Mouse (Mus musculus): ENCODE data around the gene Gm4763. TPM values are rescaled to one million over a fixed set of nuclear protein-coding genes. Genes with fewer than 3 reads are reported as not detected.
"Not testable (repeated sequence)": the region's sequence is repeated elsewhere in the genome, so short reads cannot be mapped to it uniquely, and the experiment has no call there.

The Gm4763 gene
- polyA plus RNA-seq, 1 experiment = 41.6 TPM

DNA sequence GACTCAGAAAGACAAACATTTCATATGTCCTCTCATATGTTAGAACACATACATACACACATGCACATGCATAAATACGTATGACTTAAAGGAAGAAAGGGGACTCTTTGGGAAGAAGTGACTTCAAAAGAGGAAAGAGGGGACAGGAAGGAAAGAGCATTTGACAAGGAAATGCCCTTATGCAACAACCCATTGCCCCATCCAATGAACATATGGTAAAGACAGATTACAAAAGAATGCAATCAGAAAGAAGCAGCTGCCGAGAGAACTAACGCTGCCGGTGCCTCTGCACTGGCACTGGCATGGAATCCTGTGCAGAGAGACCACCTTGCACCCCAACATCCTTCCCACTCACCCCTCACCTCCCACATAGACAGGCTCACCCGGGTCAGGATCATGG is 26.8 kb upstream of the Gm4763 start:
- H3K4me1 ChIP-seq (ENCODE audit: control insufficient read depth, insufficient read depth, low read length) = peaks cover 3% of the 10 kb centered on the region; the same call in 1 of the 2 replicates
- WGBS = 27% methylated on average over 5 of the region's 5 CpGs
- TF ChIP-seq CTCF (IDR thresholded peaks at IDR 0.05; ENCODE audit: control insufficient read depth, insufficient read depth, low read length) (no peak), POLR2A (IDR thresholded peaks at IDR 0.05; ENCODE audit: borderline replicate concordance, control insufficient read depth, low read depth, low read length) (no peak)
- peak overlapping the region; percentile 25; the same call in 1 of the 2 replicates for H3K27ac ChIP-seq (ENCODE audit: control insufficient read depth, insufficient read depth, low read depth, low read length, poor library complexity)
- H3K4me3 ChIP-seq (replicated peaks; ENCODE audit: control insufficient read depth, low read depth, low read length) = peak overlapping the region; percentile 46

GRCm38 (mm10) chr7:24751610-24752009 is 24.9 kb upstream of the Gm4763 start:
- no peak for TF ChIP-seq CTCF (IDR thresholded peaks at IDR 0.05; ENCODE audit: control insufficient read depth, insufficient read depth, low read length)
- no peak for TF ChIP-seq POLR2A (IDR thresholded peaks at IDR 0.05; ENCODE audit: borderline replicate concordance, control insufficient read depth, low read depth, low read length)
- WGBS = 80% methylated on average over 2 of the region's 2 CpGs

GRCm38 (mm10) chr7:24750695-24751094 is 24.0 kb upstream of the Gm4763 start:
- no peak for TF ChIP-seq POLR2A (IDR thresholded peaks at IDR 0.05; ENCODE audit: borderline replicate concordance, control insufficient read depth, low read depth, low read length)
- no peak for TF ChIP-seq CTCF (IDR thresholded peaks at IDR 0.05; ENCODE audit: control insufficient read depth, insufficient read depth, low read length)
- no peak overlapping the region for H3K27ac ChIP-seq (ENCODE audit: control insufficient read depth, insufficient read depth, low read depth, low read length, poor library complexity)
- 38% methylated on average over 4 of the region's 4 CpGs for WGBS
- no peak overlapping the region for H3K4me3 ChIP-seq (replicated peaks; ENCODE audit: control insufficient read depth, low read depth, low read length)
- H3K4me1 ChIP-seq (ENCODE audit: control insufficient read depth, insufficient read depth, low read length) = peaks cover 1% of the 10 kb centered on the region; the same call in 1 of the 2 replicates

More at GRCm38 (mm10) chr7:24751610-24752009, 24.9 kb upstream of the Gm4763 start:
- Histone ChIP-seq H3K4me1 (ENCODE audit: control insufficient read depth, insufficient read depth, low read length) (peaks cover 1% of the 10 kb centered on the region; the same call in 1 of the 2 replicates), H3K4me3 (replicated peaks; ENCODE audit: control insufficient read depth, low read depth, low read length) (no peak overlapping the region), H3K27ac (ENCODE audit: control insufficient read depth, insufficient read depth, low read depth, low read length, poor library complexity) (no peak overlapping the region)

DNA sequence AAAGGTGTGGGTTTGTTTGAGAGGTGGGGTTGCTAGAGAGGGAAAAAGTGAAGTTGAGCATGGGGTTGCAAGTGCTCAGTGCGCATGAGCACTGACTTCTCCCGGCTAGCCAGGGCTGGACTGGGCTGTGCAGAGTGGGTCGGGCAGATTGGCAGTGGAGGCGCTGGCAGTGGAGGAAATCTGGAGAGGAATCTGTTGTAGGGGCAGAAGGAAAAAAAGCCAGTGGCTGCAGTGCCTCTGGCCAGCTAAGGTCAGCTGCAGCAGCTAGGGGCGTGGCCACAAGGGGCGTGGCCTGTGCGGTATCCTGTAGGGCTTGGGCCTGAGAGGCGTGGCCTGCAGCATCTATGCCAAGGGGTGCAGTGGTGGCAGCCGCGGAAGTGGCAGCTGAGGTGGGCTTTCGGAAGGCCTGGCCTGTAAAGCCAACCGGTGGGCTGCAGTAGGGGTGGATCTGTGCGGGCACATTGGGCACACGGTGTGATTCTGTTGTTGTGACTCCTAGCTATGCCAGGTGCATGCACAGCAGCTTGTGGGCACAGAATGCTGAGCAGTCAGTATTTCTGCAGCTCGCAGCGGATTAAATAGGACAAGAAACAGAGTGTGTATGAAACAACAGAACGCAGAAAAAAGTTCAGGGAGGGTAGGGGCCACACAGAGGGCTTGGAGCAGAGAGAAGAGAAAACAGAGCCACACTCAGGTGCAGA is 9.4 kb upstream of the Gm4763 start:
- WGBS = 10% methylated on average over 17 of the region's 17 CpGs
- no peak for TF ChIP-seq CTCF (IDR thresholded peaks at IDR 0.05; ENCODE audit: control insufficient read depth, insufficient read depth, low read length)
- TF ChIP-seq POLR2A (IDR thresholded peaks at IDR 0.05; ENCODE audit: borderline replicate concordance, control insufficient read depth, low read depth, low read length) = no peak
- no peak overlapping the region for H3K4me3 ChIP-seq (replicated peaks; ENCODE audit: control insufficient read depth, low read depth, low read length)
- no peak overlapping the region for H3K27ac ChIP-seq (ENCODE audit: control insufficient read depth, insufficient read depth, low read depth, low read length, poor library complexity)
- no peaks in the 10 kb centered on the region; the same call in none of the 2 replicates for H3K4me1 ChIP-seq (ENCODE audit: control insufficient read depth, insufficient read depth, low read length)

GRCm38 (mm10) chr7:24715039-24715438 is 11.7 kb downstream of the Gm4763 start:
- H3K27ac ChIP-seq (ENCODE audit: control insufficient read depth, insufficient read depth, low read depth, low read length, poor library complexity) = peak overlapping the region; percentile 48; the same call in 1 of the 2 replicates
- H3K4me1 ChIP-seq (ENCODE audit: control insufficient read depth, insufficient read depth, low read length) = peaks cover 2% of the 10 kb centered on the region
- no peak for TF ChIP-seq CTCF (IDR thresholded peaks at IDR 0.05; ENCODE audit: control insufficient read depth, insufficient read depth, low read length)
- no peak for TF ChIP-seq POLR2A (IDR thresholded peaks at IDR 0.05; ENCODE audit: borderline replicate concordance, control insufficient read depth, low read depth, low read length)
- 21% methylated on average over 6 of the region's 6 CpGs for WGBS
- no peak overlapping the region for H3K4me3 ChIP-seq (replicated peaks; ENCODE audit: control insufficient read depth, low read depth, low read length)

- WGBS = 87% methylated on average over 14 of the region's 14 CpGs
- Histone ChIP-seq H3K4me1 (ENCODE audit: control insufficient read depth, insufficient read depth, low read length) (no peaks in the 10 kb centered on the region; the same call in 1 of the 2 replicates), H3K27ac (ENCODE audit: control insufficient read depth, insufficient read depth, low read depth, low read length, poor library complexity) (no peak within 1 kb of the TSS), H3K4me3 (replicated peaks; ENCODE audit: control insufficient read depth, low read depth, low read length) (no peak within 1 kb of the TSS)
- no peak for TF ChIP-seq CTCF (IDR thresholded peaks at IDR 0.05; ENCODE audit: control insufficient read depth, insufficient read depth, low read length)
- no peak for TF ChIP-seq POLR2A (IDR thresholded peaks at IDR 0.05; ENCODE audit: borderline replicate concordance, control insufficient read depth, low read depth, low read length)
These were observed 17.8 kb downstream of the Gm4763 start, which contains the start of gene BC049730 for GRCm38 (mm10) chr7:24708832-24709292. Gene BC049730, plus strand, starts transcription at chr7:24709242.

- not testable (repeated sequence) for H3K4me3 ChIP-seq (replicated peaks; ENCODE audit: control insufficient read depth, low read depth, low read length); H3K4me1 ChIP-seq (ENCODE audit: control insufficient read depth, insufficient read depth, low read length); H3K27ac ChIP-seq (ENCODE audit: control insufficient read depth, insufficient read depth, low read depth, low read length, poor library complexity)
- 70% methylated on average over 9 of the region's 9 CpGs for WGBS
These were observed 23.9 kb downstream of the Gm4763 start for GRCm38 (mm10) chr7:24702841-24703240.

- not testable (repeated sequence) for H3K4me3 ChIP-seq (replicated peaks; ENCODE audit: control insufficient read depth, low read depth, low read length); H3K4me1 ChIP-seq (ENCODE audit: control insufficient read depth, insufficient read depth, low read length); H3K27ac ChIP-seq (ENCODE audit: control insufficient read depth, insufficient read depth, low read depth, low read length, poor library complexity)
- 93% methylated on average over 4 of the region's 4 CpGs for WGBS
These were observed 28.8 kb downstream of the Gm4763 start for GRCm38 (mm10) chr7:24697891-24698290.

- not testable (repeated sequence) for H3K27ac ChIP-seq (ENCODE audit: control insufficient read depth, insufficient read depth, low read depth, low read length, poor library complexity); H3K4me3 ChIP-seq (replicated peaks; ENCODE audit: control insufficient read depth, low read depth, low read length); H3K4me1 ChIP-seq (ENCODE audit: control insufficient read depth, insufficient read depth, low read length)
- WGBS = 76% methylated on average over 2 of the region's 3 CpGs
These were observed 34.0 kb downstream of the Gm4763 start for GRCm38 (mm10) chr7:24692693-24693092.

GRCm38 (mm10) chr7:24687519-24687918 is 39.2 kb downstream of the Gm4763 start:
- not testable (repeated sequence) for H3K4me1 ChIP-seq (ENCODE audit: control insufficient read depth, insufficient read depth, low read length); H3K4me3 ChIP-seq (replicated peaks; ENCODE audit: control insufficient read depth, low read depth, low read length); H3K27ac ChIP-seq (ENCODE audit: control insufficient read depth, insufficient read depth, low read depth, low read length, poor library complexity)
- WGBS = 81% methylated on average over 10 of the region's 10 CpGs
